Mouse (Mus musculus) C3H10T1/2 (cell line): Measurements from ENCODE around the gene Akr1cl. TPM values are rescaled to one million over a fixed set of nuclear protein-coding genes. Genes with fewer than 3 reads are reported as not detected.

Source experiments
- polyA plus RNA-seq, 2 experiments: library from polyadenylated mRNA; unstranded; fragments of >200 nt; fragmentation: generic; extraction: Trizol; gene quantifications; one replicate each; pipeline ENCODE4 v1.2.1; 2012; ENCODE audit warnings: missing spikeins in 2 of 2

Gene Akr1cl
- polyA plus RNA-seq, result under 1 TPM in 1 of 2 experiments, not detected in 1; 0.24 TPM

DNA sequence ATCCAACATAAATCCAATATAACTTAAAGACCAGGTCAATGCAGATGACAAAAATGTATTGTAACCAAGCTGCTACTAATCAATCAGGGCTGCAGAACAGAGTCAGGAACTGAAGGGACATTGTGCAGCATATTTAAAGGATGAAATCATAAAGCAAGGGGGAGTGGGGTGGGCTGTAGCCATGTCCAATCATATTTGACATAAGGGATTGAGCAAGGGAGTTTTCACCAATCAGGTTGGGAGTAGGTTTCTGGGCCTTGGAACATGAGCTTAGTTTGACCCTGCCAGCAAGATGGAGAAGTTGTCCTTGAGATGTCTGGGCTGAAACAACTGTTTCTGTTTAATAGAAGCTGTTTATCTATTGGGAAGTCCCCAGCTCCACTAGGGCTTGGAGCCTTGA lies at the start of gene Akr1cl:
Akr1cl (minus strand) TSS at position 119 of the 400 bp plus-strand sequence.

GRCm38 (mm10) chr1:65082188-65082587 lies 49.6 kb upstream of the Akr1cl start, which contains the start of gene Crygb:
Crygb (minus strand) TSS chr1:65082288.

GRCm38 (mm10) chr1:65073589-65073988 lies 41.0 kb upstream of the Akr1cl start, which contains the start of gene Crygc:
Crygc (minus strand) TSS chr1:65073689.

GRCm38 (mm10) chr1:65063352-65063751 lies 30.8 kb upstream of the Akr1cl start, which contains the start of gene Crygd:
Crygd (minus strand) TSS chr1:65063452.

GRCm38 (mm10) chr1:65050952-65051351 lies 18.4 kb upstream of the Akr1cl start, which contains the start of gene Cryge:
Cryge (minus strand) TSS chr1:65051149.

Other genes with a start within 250 kb of the Akr1cl start
- gene Plekhm3, start 75.9 kb downstream of the Akr1cl start, polyA plus RNA-seq, result 1 to 10 TPM in 1 of 2 experiments, under 1 TPM in 1; 0.29 to 1.4 TPM
- not detected for gene Cryge, start 18.4 kb upstream of the Akr1cl start, polyA plus RNA-seq
- gene Crygd, start 30.7 kb upstream of the Akr1cl start, polyA plus RNA-seq, result not detected
- not detected for gene Crygc, start 40.9 kb upstream of the Akr1cl start, polyA plus RNA-seq
- not detected for gene Crygb, start 49.5 kb upstream of the Akr1cl start, polyA plus RNA-seq
- gene Cryga, start 70.6 kb upstream of the Akr1cl start, polyA plus RNA-seq, result under 1 TPM in 1 of 2 experiments, not detected in 1; 0.08 TPM
- not detected for gene Gm28845, start 86.8 kb upstream of the Akr1cl start, polyA plus RNA-seq
- gene D630023F18Rik, start 90.5 kb upstream of the Akr1cl start, polyA plus RNA-seq, result under 1 TPM in 1 of 2 experiments, not detected in 1; 0.47 TPM
- 10 to 100 TPM in 1 of 2 experiments, 1 to 10 TPM in 1; 2.8 to 66.9 TPM for gene Idh1, start 153.7 kb upstream of the Akr1cl start, polyA plus RNA-seq
- 1 to 10 TPM in 1 of 2 experiments, under 1 TPM in 1; 0.34 to 1.7 TPM for gene Pikfyve, start 153.9 kb upstream of the Akr1cl start, polyA plus RNA-seq
- not detected for gene Pth2r, start 249.3 kb upstream of the Akr1cl start, polyA plus RNA-seq